Mouse (Mus musculus): ENCODE results near the gene Sall4. TPM values are rescaled to one million over a fixed set of nuclear protein-coding genes. Genes with fewer than 3 reads are reported as not detected.

The Sall4 gene
- polyA plus RNA-seq, 1 experiment from 2014 or later, result 3.4 TPM

DNA sequence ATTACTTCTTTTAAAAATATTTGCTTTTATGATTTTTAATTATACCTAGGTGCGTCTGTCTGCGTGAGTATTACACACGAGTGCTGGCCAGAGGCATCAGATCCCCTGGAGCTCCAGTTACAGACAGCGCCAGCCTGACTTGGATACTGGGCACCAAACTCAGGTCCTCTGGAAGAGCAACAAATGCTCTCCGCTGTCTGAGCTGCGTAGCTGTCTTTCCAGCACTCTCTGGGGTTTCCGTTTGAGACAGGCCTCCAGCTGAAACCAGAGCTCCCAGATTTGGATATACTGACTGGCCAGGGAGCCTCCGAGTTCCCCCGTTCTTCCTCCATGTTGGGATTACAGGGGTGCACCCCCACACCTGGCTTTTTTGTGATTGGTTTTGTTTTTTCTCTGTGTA lies 12.9 kb upstream of the Sall4 start:
- no peaks in the 10 kb centered on the region for H3K36me3 ChIP-seq (ENCODE audit: control insufficient read depth, insufficient read depth)
- no peak overlapping the region for H3K4me2 ChIP-seq (ENCODE audit: low read depth, low read length)
- no peak overlapping the region for H3K4me3 ChIP-seq (ENCODE audit: low read depth, low read length)
- no peak overlapping the region for H3K27ac ChIP-seq (ENCODE audit: low read length)
- no peak for ATAC-seq (ENCODE audit: low read depth)
- H3K27me3 ChIP-seq (ENCODE audit: control insufficient read depth, insufficient read depth, low read depth, low read length), result no peaks in the 10 kb centered on the region
- no peak overlapping the region for H3K9ac ChIP-seq (ENCODE audit: low read depth, low read length)
- no peaks in the 10 kb centered on the region for H3K4me1 ChIP-seq (ENCODE audit: control insufficient read depth, low read depth, low read length)
- 50% methylated on average over 9 of the region's 9 CpGs for WGBS (ENCODE audit: insufficient replicate concordance)
- H3K9me3 ChIP-seq (replicated peaks; ENCODE audit: control insufficient read depth, low read length), result no peaks in the 10 kb centered on the region

DNA sequence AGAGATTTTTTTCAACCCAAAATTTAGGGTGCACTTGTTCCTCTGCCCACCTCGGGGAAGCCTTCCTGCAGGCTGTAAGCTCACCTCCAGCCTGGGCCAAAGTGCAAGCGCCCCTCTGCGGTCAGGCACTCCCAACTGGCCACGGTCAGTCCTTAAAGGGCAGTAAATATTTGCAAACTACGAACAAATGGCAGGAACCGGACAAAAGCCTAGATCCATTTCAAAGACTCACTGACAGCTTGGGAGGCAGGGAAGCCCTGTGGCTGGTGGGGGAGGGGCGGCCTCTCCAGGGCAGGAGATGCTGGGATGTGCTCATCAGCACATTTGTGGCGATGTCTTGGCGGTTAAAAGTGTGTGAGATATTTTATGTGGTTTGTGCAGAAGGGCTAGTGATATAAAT lies 12.3 kb upstream of the Sall4 start:
- Histone ChIP-seq H3K4me2 (ENCODE audit: low read depth, low read length) (no peak overlapping the region), H3K27me3 (ENCODE audit: control insufficient read depth, insufficient read depth, low read depth, low read length) (no peaks in the 10 kb centered on the region), H3K9ac (ENCODE audit: low read depth, low read length) (no peak overlapping the region), H3K9me3 (replicated peaks; ENCODE audit: control insufficient read depth, low read length) (no peaks in the 10 kb centered on the region), H3K36me3 (ENCODE audit: control insufficient read depth, insufficient read depth) (no peaks in the 10 kb centered on the region), H3K27ac (ENCODE audit: low read length) (peak overlapping the region; percentile 50; the same call in 1 of the 2 replicates), H3K4me3 (ENCODE audit: low read depth, low read length) (no peak overlapping the region), H3K4me1 (ENCODE audit: control insufficient read depth, low read depth, low read length) (no peaks in the 10 kb centered on the region)
- peak; percentile 61 for ATAC-seq (ENCODE audit: low read depth)
- 31% methylated on average over 9 of the region's 9 CpGs for WGBS (ENCODE audit: insufficient replicate concordance)

DNA sequence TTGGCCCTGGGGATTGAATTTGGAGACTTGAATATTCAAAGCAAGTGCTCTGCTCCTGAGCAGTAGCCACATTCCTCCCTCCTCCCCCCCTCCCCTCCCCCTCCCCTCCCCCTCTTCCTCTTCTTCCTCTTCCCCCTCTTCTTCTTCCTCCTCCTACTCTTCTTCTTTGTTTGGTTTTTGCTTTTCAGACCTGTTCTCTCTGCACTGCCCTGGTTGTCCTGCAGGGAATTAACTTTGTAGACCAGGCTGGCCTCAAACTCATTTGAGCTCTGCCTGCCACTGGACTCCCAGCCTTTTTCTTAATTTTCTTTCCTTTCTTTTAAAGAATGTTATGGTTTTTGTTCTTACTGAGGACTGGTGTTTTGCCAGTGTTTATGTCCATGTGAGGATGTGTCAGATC lies 9.7 kb upstream of the Sall4 start:
- ATAC-seq (ENCODE audit: low read depth), result no peak
- H3K27ac ChIP-seq (ENCODE audit: low read length), result no peak overlapping the region
- no peaks in the 10 kb centered on the region for H3K36me3 ChIP-seq (ENCODE audit: control insufficient read depth, insufficient read depth)
- no peaks in the 10 kb centered on the region for H3K9me3 ChIP-seq (replicated peaks; ENCODE audit: control insufficient read depth, low read length)
- no peaks in the 10 kb centered on the region for H3K4me1 ChIP-seq (ENCODE audit: control insufficient read depth, low read depth, low read length)
- H3K4me2 ChIP-seq (ENCODE audit: low read depth, low read length), result no peak overlapping the region
- no peak overlapping the region for H3K9ac ChIP-seq (ENCODE audit: low read depth, low read length)
- no peak overlapping the region for H3K4me3 ChIP-seq (ENCODE audit: low read depth, low read length)
- H3K27me3 ChIP-seq (ENCODE audit: control insufficient read depth, insufficient read depth, low read depth, low read length), result no peaks in the 10 kb centered on the region

DNA sequence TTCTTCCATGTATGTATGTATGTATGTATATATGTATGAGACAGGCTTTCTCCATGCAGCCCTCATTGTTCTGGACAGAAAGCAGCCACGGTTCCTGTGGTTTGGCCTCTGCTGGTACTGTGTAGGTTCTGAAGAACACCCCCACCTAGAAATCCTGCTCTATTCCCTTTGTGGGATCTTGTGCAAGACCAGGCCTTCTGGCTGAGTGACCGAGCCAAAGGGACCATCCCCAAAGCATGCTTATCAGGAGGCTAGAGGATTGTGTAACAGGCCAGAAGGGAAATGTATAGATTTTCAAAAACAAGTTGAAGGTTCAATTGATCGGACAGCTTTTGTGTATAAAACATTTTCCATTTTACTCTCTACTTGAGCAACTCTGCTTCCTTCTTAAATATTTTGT lies 8.5 kb upstream of the Sall4 start:
- Histone ChIP-seq H3K27ac (ENCODE audit: low read length) (peak overlapping the region; percentile 81), H3K4me2 (ENCODE audit: low read depth, low read length) (no peak overlapping the region), H3K36me3 (ENCODE audit: control insufficient read depth, insufficient read depth) (no peaks in the 10 kb centered on the region), H3K9me3 (replicated peaks; ENCODE audit: control insufficient read depth, low read length) (no peaks in the 10 kb centered on the region), H3K9ac (ENCODE audit: low read depth, low read length) (no peak overlapping the region), H3K4me1 (ENCODE audit: control insufficient read depth, low read depth, low read length) (no peaks in the 10 kb centered on the region), H3K4me3 (ENCODE audit: low read depth, low read length) (no peak overlapping the region), H3K27me3 (ENCODE audit: control insufficient read depth, insufficient read depth, low read depth, low read length) (no peaks in the 10 kb centered on the region)
- WGBS (ENCODE audit: insufficient replicate concordance), result 35% methylated on average over 3 of the region's 3 CpGs
- peak; percentile 83 for ATAC-seq (ENCODE audit: low read depth)

DNA sequence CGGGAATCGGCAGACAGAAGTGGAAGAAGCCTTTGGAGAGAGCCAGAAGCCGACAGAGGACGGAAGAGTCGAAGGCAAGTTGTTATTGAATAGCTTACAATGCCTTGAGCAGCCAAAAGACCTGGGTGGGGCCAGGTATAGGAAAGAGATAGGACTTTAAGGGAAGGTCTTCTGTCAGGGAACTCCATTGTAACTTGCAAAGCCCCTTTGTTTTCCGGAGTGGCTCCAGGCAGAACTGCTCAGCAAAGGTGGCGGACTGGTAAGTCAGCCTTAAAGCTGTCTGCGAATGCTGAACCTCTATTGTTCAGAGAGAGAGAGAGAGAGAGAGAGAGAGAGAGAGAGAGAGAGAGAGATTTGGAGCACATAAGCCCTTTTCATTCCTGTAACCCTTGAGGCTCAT lies 1.5 kb upstream of the Sall4 start:
- peaks cover 40% of the 10 kb centered on the region for H3K27me3 ChIP-seq (ENCODE audit: control insufficient read depth, insufficient read depth, low read depth, low read length)
- no peaks in the 10 kb centered on the region for H3K4me1 ChIP-seq (ENCODE audit: control insufficient read depth, low read depth, low read length)
- no peak for ATAC-seq (ENCODE audit: low read depth)
- H3K4me2 ChIP-seq (ENCODE audit: low read depth, low read length), result no peak overlapping the region
- no peaks in the 10 kb centered on the region for H3K9me3 ChIP-seq (replicated peaks; ENCODE audit: control insufficient read depth, low read length)
- no peak overlapping the region for H3K27ac ChIP-seq (ENCODE audit: low read length)
- no peaks in the 10 kb centered on the region for H3K36me3 ChIP-seq (ENCODE audit: control insufficient read depth, insufficient read depth)
- H3K4me3 ChIP-seq (ENCODE audit: low read depth, low read length), result no peak overlapping the region
- WGBS (ENCODE audit: insufficient replicate concordance), result 54% methylated on average over 8 of the region's 8 CpGs
- no peak overlapping the region for H3K9ac ChIP-seq (ENCODE audit: low read depth, low read length)

DNA sequence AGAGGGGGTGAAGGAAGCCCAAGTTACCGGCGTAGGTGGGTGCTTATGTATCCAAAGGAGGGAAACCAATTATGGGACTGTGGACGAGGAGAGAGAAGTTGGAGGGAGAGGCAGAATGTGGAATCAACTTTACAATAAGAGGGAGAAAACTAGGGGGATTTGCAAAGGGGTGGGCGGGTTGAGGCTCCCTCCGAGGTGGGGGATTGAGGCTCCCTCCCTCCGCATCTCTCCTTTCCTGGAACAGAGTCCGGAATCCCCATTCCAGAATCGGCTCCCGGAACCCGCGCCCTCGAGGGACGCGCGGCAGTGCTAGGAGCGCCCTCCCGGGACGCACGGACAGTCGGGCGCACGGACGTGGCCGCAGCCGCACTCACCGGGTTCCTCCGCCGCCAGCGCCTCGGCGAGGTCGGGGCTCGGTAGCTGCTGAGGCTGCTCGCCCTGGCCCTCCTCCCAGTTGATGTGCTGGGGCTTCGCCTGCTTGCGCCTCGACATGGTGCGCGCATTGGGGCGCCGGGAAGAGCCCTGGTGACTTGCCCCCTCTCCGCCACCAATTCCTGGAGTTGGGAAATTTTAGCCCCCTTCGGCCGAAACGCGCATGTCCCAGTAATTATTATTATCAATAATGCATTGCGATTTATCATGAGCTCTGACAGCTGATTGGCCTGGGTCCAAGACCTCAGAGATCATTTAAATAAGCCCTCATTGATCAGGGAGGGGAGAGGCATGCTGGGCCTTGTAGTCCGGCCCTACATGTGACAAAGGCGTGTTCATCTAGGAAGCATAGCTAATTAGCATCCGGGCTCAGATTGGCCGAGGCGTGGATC lies 993 bp downstream of the Sall4 start:
- peak; percentile 75 for ATAC-seq (ENCODE audit: low read depth)
- Histone ChIP-seq H3K9ac (ENCODE audit: low read depth, low read length) (peak overlapping the region; percentile 50), H3K36me3 (ENCODE audit: control insufficient read depth, insufficient read depth) (no peaks in the 10 kb centered on the region), H3K27me3 (ENCODE audit: control insufficient read depth, insufficient read depth, low read depth, low read length) (peaks cover 52% of the 10 kb centered on the region), H3K27ac (ENCODE audit: low read length) (peak overlapping the region; percentile 81), H3K4me2 (ENCODE audit: low read depth, low read length) (peak overlapping the region; percentile 34; the same call in 1 of the 2 replicates), H3K9me3 (replicated peaks; ENCODE audit: control insufficient read depth, low read length) (no peaks in the 10 kb centered on the region), H3K4me3 (ENCODE audit: low read depth, low read length) (peak overlapping the region; percentile 56), H3K4me1 (ENCODE audit: control insufficient read depth, low read depth, low read length) (no peaks in the 10 kb centered on the region)
- under 1% methylated on average over 44 of the region's 52 CpGs for WGBS (ENCODE audit: insufficient replicate concordance)

DNA sequence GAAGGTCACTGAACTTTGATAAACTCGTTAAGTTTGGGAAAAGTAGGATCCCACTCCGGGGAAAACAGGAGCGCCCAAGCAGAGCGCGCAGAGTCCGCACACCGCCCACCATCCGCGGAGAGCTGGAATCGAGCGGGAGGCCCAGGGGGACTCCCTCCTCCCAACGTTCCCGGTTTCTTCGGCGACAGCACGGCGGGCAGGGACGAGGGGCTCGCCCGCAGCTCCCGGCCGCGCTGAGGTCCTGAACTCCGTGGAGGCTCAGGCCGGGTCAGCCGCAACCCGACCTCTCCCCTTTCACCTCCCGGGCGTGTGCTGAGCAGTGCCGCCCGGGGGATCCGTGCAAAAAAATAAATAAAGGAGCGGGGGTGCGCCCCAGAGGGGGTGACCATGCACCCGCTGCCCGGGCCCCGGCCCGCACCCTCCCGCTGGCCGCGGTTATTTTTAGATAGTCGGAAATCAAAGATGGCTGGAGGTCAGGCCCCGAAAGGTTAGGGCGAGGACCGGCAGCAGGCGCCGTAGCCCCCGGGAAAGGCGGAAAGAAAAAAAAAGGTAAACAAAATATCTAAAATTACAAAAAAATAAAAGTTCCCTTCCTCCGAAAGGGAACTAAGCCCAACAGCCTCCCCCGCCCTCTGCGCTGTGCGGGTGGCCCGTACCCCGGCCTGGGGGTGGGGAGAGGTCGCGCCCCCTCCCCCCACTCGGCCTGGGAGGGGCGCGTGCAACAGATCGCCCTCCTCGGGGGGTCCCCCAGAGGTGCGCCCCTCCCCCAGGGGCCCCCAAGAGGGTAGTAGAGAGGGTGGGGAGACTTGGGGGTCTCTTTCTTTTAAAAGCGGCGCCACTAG lies 1.8 kb downstream of the Sall4 start:
- H3K9me3 ChIP-seq (replicated peaks; ENCODE audit: control insufficient read depth, low read length), result no peaks in the 10 kb centered on the region
- WGBS (ENCODE audit: insufficient replicate concordance), result under 1% methylated on average over 64 of the region's 65 CpGs
- H3K9ac ChIP-seq (ENCODE audit: low read depth, low read length), result peak overlapping the region; percentile 50
- no peaks in the 10 kb centered on the region for H3K4me1 ChIP-seq (ENCODE audit: control insufficient read depth, low read depth, low read length)
- peaks cover 52% of the 10 kb centered on the region for H3K27me3 ChIP-seq (ENCODE audit: control insufficient read depth, insufficient read depth, low read depth, low read length)
- ATAC-seq (ENCODE audit: low read depth), result peak; percentile 19; the same call in 1 of the 2 replicates
- H3K27ac ChIP-seq (ENCODE audit: low read length), result peak overlapping the region; percentile 81
- H3K36me3 ChIP-seq (ENCODE audit: control insufficient read depth, insufficient read depth), result no peaks in the 10 kb centered on the region
- peak overlapping the region; percentile 34 for H3K4me2 ChIP-seq (ENCODE audit: low read depth, low read length)
- peak overlapping the region; percentile 56 for H3K4me3 ChIP-seq (ENCODE audit: low read depth, low read length)

DNA sequence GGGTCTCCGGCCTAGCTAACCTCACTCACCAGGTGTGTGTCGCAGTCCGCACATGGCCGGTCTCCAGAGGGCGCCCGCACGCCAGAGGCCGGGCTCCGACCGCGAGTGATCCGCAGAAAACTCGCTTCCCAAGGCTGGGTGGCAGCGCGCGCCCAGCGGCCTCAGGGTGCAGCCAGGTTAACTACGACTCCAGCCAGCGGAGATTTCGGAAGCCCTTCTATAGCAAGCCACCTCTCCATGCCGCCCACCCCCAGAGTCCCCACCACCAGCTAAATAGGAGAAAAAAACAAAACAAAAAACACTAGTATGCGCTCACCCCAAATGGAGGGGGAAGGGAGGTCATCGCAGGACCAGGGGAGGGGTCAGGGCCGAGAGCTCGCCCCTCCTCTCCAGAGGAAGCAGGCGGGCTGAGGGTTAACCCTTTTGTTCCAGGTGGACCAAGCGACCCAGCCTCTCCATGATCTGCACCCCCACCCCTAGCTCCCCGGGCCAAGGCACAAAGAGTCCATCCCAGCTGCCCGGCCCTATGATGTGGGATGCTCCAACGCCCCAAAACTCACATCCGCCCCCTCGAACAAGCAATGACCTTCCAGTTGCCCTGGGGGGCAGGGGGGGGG lies 2.6 kb downstream of the Sall4 start:
- no peak overlapping the region for H3K27ac ChIP-seq (ENCODE audit: low read length)
- ATAC-seq (ENCODE audit: low read depth), result peak; percentile 65
- H3K4me2 ChIP-seq (ENCODE audit: low read depth, low read length), result peak overlapping the region; percentile 34
- under 1% methylated on average over 32 of the region's 32 CpGs for WGBS (ENCODE audit: insufficient replicate concordance)
- H3K4me3 ChIP-seq (ENCODE audit: low read depth, low read length), result peak overlapping the region; percentile 56
- H3K4me1 ChIP-seq (ENCODE audit: control insufficient read depth, low read depth, low read length), result no peaks in the 10 kb centered on the region
- H3K27me3 ChIP-seq (ENCODE audit: control insufficient read depth, insufficient read depth, low read depth, low read length), result peaks cover 52% of the 10 kb centered on the region
- H3K36me3 ChIP-seq (ENCODE audit: control insufficient read depth, insufficient read depth), result no peaks in the 10 kb centered on the region
- H3K9me3 ChIP-seq (replicated peaks; ENCODE audit: control insufficient read depth, low read length), result no peaks in the 10 kb centered on the region
- no peak overlapping the region for H3K9ac ChIP-seq (ENCODE audit: low read depth, low read length)

All from liver, embryonic 16.5 days (tissue).